Mouse (Mus musculus) brain, embryonic 18.5 days (tissue): Measurements from ENCODE around the gene St6galnac6.

ENCODE experiments used
- DNase-seq: peaks from one replicate; pipeline ENCODE4 v3.0.0-alpha.2; 2012; ENCODE audit warnings: low read depth, low spot score

Gene St6galnac6

GRCm38 (mm10) chr2:32617109-32617508 lies 17.6 kb downstream of the St6galnac6 start:
- no peak for DNase-seq

GRCm38 (mm10) chr2:32617601-32618000 lies 18.1 kb downstream of the St6galnac6 start:
- DNase-seq: no peak

- no peak for DNase-seq
These were observed 18.5 kb downstream of the St6galnac6 start for GRCm38 (mm10) chr2:32618051-32618450.

GRCm38 (mm10) chr2:32620682-32621516 lies 21.4 kb downstream of the St6galnac6 start:
- no peak for DNase-seq

GRCm38 (mm10) chr2:32621517-32621859 lies 22.0 kb downstream of the St6galnac6 start, which contains the start of gene Ak1:
TSS of gene Ak1 (plus strand) at chr2:32621758.
- no peak for DNase-seq

- no peak for DNase-seq
These were observed 24.7 kb downstream of the St6galnac6 start for GRCm38 (mm10) chr2:32624111-32624748.

GRCm38 (mm10) chr2:32625212-32625872 lies 25.8 kb downstream of the St6galnac6 start:
- peak; percentile 60 for DNase-seq

GRCm38 (mm10) chr2:32625873-32626694 lies 26.6 kb downstream of the St6galnac6 start:
- DNase-seq: no peak

GRCm38 (mm10) chr2:32627266-32628043 lies 27.9 kb downstream of the St6galnac6 start:
- no peak for DNase-seq

- DNase-seq: no peak
These were observed 28.6 kb downstream of the St6galnac6 start for GRCm38 (mm10) chr2:32628044-32628550.

GRCm38 (mm10) chr2:32628729-32629128 lies 29.2 kb downstream of the St6galnac6 start:
- DNase-seq: no peak

- DNase-seq: no peak
These were observed 29.9 kb downstream of the St6galnac6 start for GRCm38 (mm10) chr2:32629276-32629976.

GRCm38 (mm10) chr2:32630036-32630435 lies 30.5 kb downstream of the St6galnac6 start:
- no peak for DNase-seq

GRCm38 (mm10) chr2:32631046-32631445 lies 31.5 kb downstream of the St6galnac6 start:
- no peak for DNase-seq

- DNase-seq: no peak
These were observed 32.4 kb downstream of the St6galnac6 start for GRCm38 (mm10) chr2:32631737-32632394.

- DNase-seq: no peak
These were observed 34.2 kb downstream of the St6galnac6 start for GRCm38 (mm10) chr2:32633660-32634059.

GRCm38 (mm10) chr2:32634277-32635105 lies 35.0 kb downstream of the St6galnac6 start:
- DNase-seq: no peak

GRCm38 (mm10) chr2:32636617-32637016 lies 37.1 kb downstream of the St6galnac6 start:
- no peak for DNase-seq
